Mouse (Mus musculus): ENCODE results near the gene Sun2. TPM values are rescaled to one million over a fixed set of nuclear protein-coding genes. Genes with fewer than 3 reads are reported as not detected.

The Sun2 gene
- total and polyA plus RNA-seq, 3 experiments = 57.9 to 96.7 (median 83.3) TPM

DNA sequence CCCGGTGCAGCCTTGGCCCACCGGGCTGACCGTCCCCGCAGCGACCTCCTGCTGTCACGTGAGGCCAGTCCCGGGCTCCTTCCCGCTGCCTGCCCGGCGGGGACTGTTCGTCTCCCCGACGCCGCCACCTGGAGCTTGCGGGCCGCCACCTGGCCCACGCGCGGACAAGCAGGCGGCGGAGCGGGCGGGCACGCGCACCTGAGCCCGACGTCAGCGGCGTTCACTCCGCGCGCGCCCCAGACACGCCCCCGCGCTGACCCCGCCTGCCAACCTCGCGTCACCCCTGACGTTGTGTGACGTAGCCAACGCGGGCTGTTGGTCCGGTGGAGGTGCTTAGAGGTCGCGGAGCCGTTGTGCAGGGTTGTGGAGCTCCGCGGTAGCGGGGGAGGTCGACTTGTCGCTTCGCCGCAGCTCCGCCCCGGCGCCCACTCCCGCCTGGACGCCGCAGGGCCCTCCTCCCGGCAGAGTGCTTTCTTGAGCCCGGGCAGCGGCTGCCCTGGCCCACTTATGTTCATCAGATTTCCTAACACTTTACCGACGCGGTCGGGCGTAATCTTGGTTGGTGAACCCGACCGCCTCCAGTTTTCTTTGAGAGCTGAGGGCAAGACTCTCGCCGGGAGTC lies 54.6 kb downstream of the Sun2 start, which contains the start of gene Josd1:
TSS of gene Josd1 (minus strand) at position 274 of the 622 bp plus-strand sequence.
- Histone ChIP-seq H3K4me1 (ENCODE audit: control insufficient read depth, insufficient read depth, low read length) (peaks cover 22% of the 10 kb centered on the region), H3K36me3 (ENCODE audit: control insufficient read depth, insufficient read depth, low read length) (peaks cover 3% of the 10 kb centered on the region), H3K79me2 (replicated peaks; ENCODE audit: control insufficient read depth, insufficient read depth, low read length) (peaks cover 9% of the 10 kb centered on the region), H3K4me3 (peak within 1 kb of the TSS; percentile 86), H3K9ac (ENCODE audit: low read depth, low read length) (peak within 1 kb of the TSS; percentile 98), H3K27ac (peak within 1 kb of the TSS; percentile 99), H3K27me3 (ENCODE audit: control insufficient read depth, insufficient read depth, low read length) (no peaks in the 10 kb centered on the region)
- DNase-seq = peak; percentile 98 to 99
- intact Hi-C loops (cut with DNase I) = loop anchor here (2.0 kb wide), 1 partner anchor 15 kb away; no protein-coding TSS in a partner anchor
- WGBS = under 1% methylated on average over 72 of the region's 72 CpGs
- peak; percentile 90 for TF ChIP-seq POLR2A (IDR thresholded peaks at IDR 0.05; ENCODE audit: insufficient read depth, low read depth, low read length)
- no peak for TF ChIP-seq CTCF (IDR thresholded peaks at IDR 0.05)
- peak; percentile 74 for TF ChIP-seq EP300 (IDR thresholded peaks at IDR 0.05; ENCODE audit: insufficient read depth, low read depth, low read length)

DNA sequence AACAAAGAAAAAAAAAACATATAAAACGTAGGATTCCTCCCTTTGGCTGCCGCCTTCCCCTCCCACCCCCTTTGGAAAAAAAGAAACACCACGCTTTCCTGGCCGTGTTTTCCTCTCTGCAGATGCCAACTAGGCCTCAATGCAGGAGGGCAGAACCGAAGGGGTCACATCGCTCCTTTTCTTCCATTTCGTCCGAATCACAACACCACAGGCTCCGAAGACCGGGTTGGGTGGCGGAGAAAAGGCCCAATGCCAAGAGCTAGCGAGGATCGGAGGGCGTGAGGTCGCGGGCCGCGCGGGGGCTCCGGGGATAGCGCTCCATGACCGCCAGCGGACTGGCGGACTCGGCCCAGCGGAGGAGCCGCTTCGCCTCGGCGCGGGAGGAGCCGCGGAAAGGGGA lies 55.2 kb downstream of the Sun2 start:
- H3K9ac ChIP-seq (ENCODE audit: low read depth, low read length) = peak overlapping the region; percentile 98
- H3K36me3 ChIP-seq (ENCODE audit: control insufficient read depth, insufficient read depth, low read length) = peaks cover 3% of the 10 kb centered on the region
- no peak for TF ChIP-seq POLR2A (IDR thresholded peaks at IDR 0.05; ENCODE audit: insufficient read depth, low read depth, low read length)
- 0 out of 2 replicates have a peak, but pooled peaks have one; percentile 12 for TF ChIP-seq EP300 (IDR thresholded peaks at IDR 0.05; ENCODE audit: insufficient read depth, low read depth, low read length)
- DNase-seq = no peak
- no peaks in the 10 kb centered on the region for H3K27me3 ChIP-seq (ENCODE audit: control insufficient read depth, insufficient read depth, low read length)
- peaks cover 9% of the 10 kb centered on the region for H3K79me2 ChIP-seq (replicated peaks; ENCODE audit: control insufficient read depth, insufficient read depth, low read length)
- intact Hi-C loops (cut with DNase I) = loop anchor here (2.0 kb wide), 1 partner anchor 14 kb away; no protein-coding TSS in a partner anchor
- WGBS = 1% methylated on average over 33 of the region's 33 CpGs
- peak overlapping the region; percentile 99 for H3K27ac ChIP-seq
- H3K4me3 ChIP-seq = peak overlapping the region; percentile 86
- peaks cover 22% of the 10 kb centered on the region for H3K4me1 ChIP-seq (ENCODE audit: control insufficient read depth, insufficient read depth, low read length)

DNA sequence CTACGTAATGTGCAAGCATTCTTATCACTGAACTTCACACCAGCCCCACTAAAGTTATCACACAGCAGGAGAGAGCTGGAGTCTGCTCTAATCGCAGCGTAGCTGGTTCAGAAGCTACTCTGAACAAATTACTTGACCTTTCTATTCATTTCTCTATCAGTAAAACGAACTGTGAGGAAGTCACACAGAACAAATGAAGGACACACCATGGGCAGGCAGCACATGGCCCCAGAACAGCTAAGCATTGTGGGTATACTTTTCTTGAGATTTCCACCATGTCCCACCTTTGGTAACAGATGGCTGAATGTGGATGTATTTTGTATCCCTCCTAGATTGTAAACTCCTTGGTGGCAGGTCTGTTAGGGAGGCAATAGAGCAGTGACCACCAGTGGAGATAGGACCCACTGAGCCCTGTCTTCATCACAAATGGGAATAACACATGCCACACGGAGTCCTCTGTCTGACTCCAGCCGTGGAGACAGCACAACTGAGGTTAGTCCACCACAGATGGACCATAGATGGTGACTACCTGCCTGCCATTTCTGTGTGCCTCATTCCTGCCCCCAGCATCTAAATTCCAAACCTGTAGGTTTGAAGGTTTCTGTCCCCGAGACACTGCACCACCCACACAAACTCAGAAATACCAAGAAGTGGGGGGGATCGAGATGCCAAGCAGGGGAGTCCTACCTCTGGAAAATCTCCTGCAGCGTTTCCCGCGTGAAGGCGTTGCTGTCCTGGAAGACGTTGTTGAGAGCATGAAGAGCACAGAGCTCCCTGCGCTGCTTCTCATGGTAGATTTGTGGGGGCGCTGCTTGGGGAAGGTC lies 56.1 kb downstream of the Sun2 start:
- Histone ChIP-seq H3K36me3 (ENCODE audit: control insufficient read depth, insufficient read depth, low read length) (peaks cover 3% of the 10 kb centered on the region), H3K9ac (ENCODE audit: low read depth, low read length) (peak overlapping the region; percentile 18), H3K4me3 (peak overlapping the region; percentile 86), H3K4me1 (ENCODE audit: control insufficient read depth, insufficient read depth, low read length) (peaks cover 21% of the 10 kb centered on the region), H3K27me3 (ENCODE audit: control insufficient read depth, insufficient read depth, low read length) (no peaks in the 10 kb centered on the region), H3K79me2 (replicated peaks; ENCODE audit: control insufficient read depth, insufficient read depth, low read length) (peaks cover 9% of the 10 kb centered on the region), H3K27ac (peak overlapping the region; percentile 99)
- intact Hi-C loops (cut with DNase I) = loop anchor here (2.0 kb wide), 1 partner anchor 13 kb away; no protein-coding TSS in a partner anchor
- no peak for DNase-seq
- TF ChIP-seq EP300 (IDR thresholded peaks at IDR 0.05; ENCODE audit: insufficient read depth, low read depth, low read length) = no peak
- TF ChIP-seq CTCF (IDR thresholded peaks at IDR 0.05) = no peak
- TF ChIP-seq POLR2A (IDR thresholded peaks at IDR 0.05; ENCODE audit: insufficient read depth, low read depth, low read length) = no peak
- 7% methylated on average over 15 of the region's 15 CpGs for WGBS

DNA sequence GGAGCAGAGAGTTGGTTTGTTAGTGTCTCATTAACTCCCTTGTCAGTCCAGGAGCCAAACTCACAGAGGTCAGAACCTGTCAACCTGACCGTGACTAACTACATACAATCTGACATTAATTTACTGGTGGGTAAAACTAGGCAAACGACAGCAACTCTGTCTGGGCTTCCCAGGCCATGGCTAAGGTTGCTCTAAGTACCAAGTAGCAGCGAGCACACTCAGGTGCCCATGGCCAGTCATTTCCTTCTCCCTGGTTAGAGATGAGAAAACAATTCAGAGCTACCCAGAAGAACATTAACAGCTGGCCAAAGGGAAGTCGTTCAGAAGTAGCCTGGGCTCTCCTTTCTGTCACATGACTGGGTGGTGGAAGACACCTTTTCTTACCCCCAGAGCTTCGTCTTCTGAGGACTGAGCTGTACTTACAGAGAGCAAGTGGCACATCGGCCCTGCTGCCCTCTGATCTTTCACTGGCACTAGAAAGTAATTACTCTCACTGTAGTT lies 57.1 kb downstream of the Sun2 start:
- Histone ChIP-seq H3K9ac (ENCODE audit: low read depth, low read length) (peak overlapping the region; percentile 18), H3K4me3 (peak overlapping the region; percentile 86), H3K27me3 (ENCODE audit: control insufficient read depth, insufficient read depth, low read length) (no peaks in the 10 kb centered on the region), H3K27ac (peak overlapping the region; percentile 99), H3K79me2 (replicated peaks; ENCODE audit: control insufficient read depth, insufficient read depth, low read length) (peaks cover 6% of the 10 kb centered on the region), H3K36me3 (ENCODE audit: control insufficient read depth, insufficient read depth, low read length) (peaks cover 3% of the 10 kb centered on the region), H3K4me1 (ENCODE audit: control insufficient read depth, insufficient read depth, low read length) (peaks cover 21% of the 10 kb centered on the region)
- 12% methylated on average over 6 of the region's 6 CpGs for WGBS
- DNase-seq = no peak
- TF ChIP-seq EP300 (IDR thresholded peaks at IDR 0.05; ENCODE audit: insufficient read depth, low read depth, low read length) = no peak
- intact Hi-C loops (cut with DNase I) = no loop called here

DNA sequence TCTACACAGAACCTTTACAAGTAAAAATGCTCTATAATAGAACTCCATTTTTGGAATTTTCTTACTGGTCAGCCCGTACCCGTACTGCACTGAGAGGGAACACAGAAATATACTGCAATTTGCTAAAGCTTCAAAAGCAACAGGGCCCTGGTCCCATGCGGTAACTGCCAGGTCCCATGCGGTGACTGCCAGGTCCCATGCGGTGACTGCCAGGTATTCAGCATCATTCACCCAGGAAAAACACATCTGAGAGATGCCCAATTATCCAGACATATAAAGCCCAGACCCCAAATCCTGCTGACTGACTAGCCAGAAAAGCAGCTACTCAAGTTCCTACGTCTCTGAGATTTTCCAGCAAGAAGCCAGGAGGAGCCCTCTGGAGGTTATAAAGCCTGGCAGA lies 57.7 kb downstream of the Sun2 start:
- H3K36me3 ChIP-seq (ENCODE audit: control insufficient read depth, insufficient read depth, low read length) = peaks cover 3% of the 10 kb centered on the region
- H3K27ac ChIP-seq = peak overlapping the region; percentile 99
- H3K9ac ChIP-seq (ENCODE audit: low read depth, low read length) = no peak overlapping the region; the same call in 1 of the 2 replicates
- H3K27me3 ChIP-seq (ENCODE audit: control insufficient read depth, insufficient read depth, low read length) = no peaks in the 10 kb centered on the region
- WGBS = 43% methylated on average over 6 of the region's 6 CpGs
- intact Hi-C loops (cut with DNase I) = no loop called here
- TF ChIP-seq EP300 (IDR thresholded peaks at IDR 0.05; ENCODE audit: insufficient read depth, low read depth, low read length) = no peak
- no peak for TF ChIP-seq CTCF (IDR thresholded peaks at IDR 0.05)
- no peak for TF ChIP-seq POLR2A (IDR thresholded peaks at IDR 0.05; ENCODE audit: insufficient read depth, low read depth, low read length)
- peak overlapping the region; percentile 86 for H3K4me3 ChIP-seq
- DNase-seq = no peak
- H3K4me1 ChIP-seq (ENCODE audit: control insufficient read depth, insufficient read depth, low read length) = peaks cover 21% of the 10 kb centered on the region
- H3K79me2 ChIP-seq (replicated peaks; ENCODE audit: control insufficient read depth, insufficient read depth, low read length) = peaks cover 6% of the 10 kb centered on the region

All from heart, adult 2 months (tissue).